Mouse (Mus musculus): ENCODE measurements around the gene Lrtm2. TPM values are rescaled to one million over a fixed set of nuclear protein-coding genes. Genes with fewer than 3 reads are reported as not detected.

The Lrtm2 gene
- total and polyA plus RNA-seq, 2 experiments: under 0.01 to 0.17 TPM

GRCm38 (mm10) chr6:119358020-119358571 is 27.5 kb upstream of the Lrtm2 start:
- Histone ChIP-seq H3K9ac (ENCODE audit: low read depth, low read length) (no peak overlapping the region), H3K4me3 (ENCODE audit: insufficient read depth, low read depth, low read length) (no peak overlapping the region), H3K4me1 (ENCODE audit: control insufficient read depth, insufficient read depth, low read length) (no peaks in the 10 kb centered on the region), H3K79me2 (ENCODE audit: control insufficient read depth, insufficient read depth, low read length) (no peaks in the 10 kb centered on the region), H3K27me3 (ENCODE audit: control insufficient read depth, insufficient read depth, low read length) (no peaks in the 10 kb centered on the region), H3K36me3 (ENCODE audit: control insufficient read depth, insufficient read depth, low read length) (peaks cover 90% of the 10 kb centered on the region), H3K27ac (replicated peaks; ENCODE audit: insufficient read depth, low read depth, low read length) (no peak overlapping the region)
- 72% methylated on average over 8 of the region's 8 CpGs for WGBS
- DNase-seq (ENCODE audit: extremely low read depth, low read depth, low spot score): peak; percentile 32
- TF ChIP-seq POLR2A (IDR thresholded peaks at IDR 0.05; ENCODE audit: extremely low read depth, insufficient read depth, low read length) (no peak), CTCF (IDR thresholded peaks at IDR 0.05; ENCODE audit: low read depth, low read length) (no peak)

- Histone ChIP-seq H3K9ac (ENCODE audit: low read depth, low read length) (no peak overlapping the region; the same call in 1 of the 2 replicates), H3K36me3 (ENCODE audit: control insufficient read depth, insufficient read depth, low read length) (peaks cover 41% of the 10 kb centered on the region), H3K27ac (replicated peaks; ENCODE audit: insufficient read depth, low read depth, low read length) (no peak overlapping the region), H3K4me1 (ENCODE audit: control insufficient read depth, insufficient read depth, low read length) (no peaks in the 10 kb centered on the region), H3K79me2 (ENCODE audit: control insufficient read depth, insufficient read depth, low read length) (no peaks in the 10 kb centered on the region), H3K27me3 (ENCODE audit: control insufficient read depth, insufficient read depth, low read length) (no peaks in the 10 kb centered on the region), H3K4me3 (ENCODE audit: insufficient read depth, low read depth, low read length) (no peak overlapping the region)
- WGBS: 79% methylated on average over 6 of the region's 6 CpGs
- TF ChIP-seq CTCF (IDR thresholded peaks at IDR 0.05; ENCODE audit: low read depth, low read length) (no peak), POLR2A (IDR thresholded peaks at IDR 0.05; ENCODE audit: extremely low read depth, insufficient read depth, low read length) (no peak)
- peak; percentile 33 for DNase-seq (ENCODE audit: extremely low read depth, low read depth, low spot score)
These were observed 21.9 kb upstream of the Lrtm2 start for GRCm38 (mm10) chr6:119352501-119352900.

- 29% methylated on average over 8 of the region's 8 CpGs for WGBS
- no peak for TF ChIP-seq POLR2A (IDR thresholded peaks at IDR 0.05; ENCODE audit: extremely low read depth, insufficient read depth, low read length)
- no peak for TF ChIP-seq CTCF (IDR thresholded peaks at IDR 0.05; ENCODE audit: low read depth, low read length)
These were observed 21.1 kb upstream of the Lrtm2 start for GRCm38 (mm10) chr6:119351656-119352055.

GRCm38 (mm10) chr6:119350703-119351198 is 20.2 kb upstream of the Lrtm2 start:
- no peak for TF ChIP-seq POLR2A (IDR thresholded peaks at IDR 0.05; ENCODE audit: extremely low read depth, insufficient read depth, low read length)
- no peak for TF ChIP-seq CTCF (IDR thresholded peaks at IDR 0.05; ENCODE audit: low read depth, low read length)
- peak; percentile 35 for DNase-seq (ENCODE audit: extremely low read depth, low read depth, low spot score)
- Histone ChIP-seq H3K4me1 (ENCODE audit: control insufficient read depth, insufficient read depth, low read length) (no peaks in the 10 kb centered on the region), H3K27ac (replicated peaks; ENCODE audit: insufficient read depth, low read depth, low read length) (no peak overlapping the region), H3K4me3 (ENCODE audit: insufficient read depth, low read depth, low read length) (no peak overlapping the region), H3K9ac (ENCODE audit: low read depth, low read length) (no peak overlapping the region), H3K36me3 (ENCODE audit: control insufficient read depth, insufficient read depth, low read length) (peaks cover 25% of the 10 kb centered on the region), H3K27me3 (ENCODE audit: control insufficient read depth, insufficient read depth, low read length) (no peaks in the 10 kb centered on the region), H3K79me2 (ENCODE audit: control insufficient read depth, insufficient read depth, low read length) (no peaks in the 10 kb centered on the region)
- WGBS: 57% methylated on average over 9 of the region's 9 CpGs

More at GRCm38 (mm10) chr6:119351656-119352055, 21.1 kb upstream of the Lrtm2 start:
- H3K4me1 ChIP-seq (ENCODE audit: control insufficient read depth, insufficient read depth, low read length): no peaks in the 10 kb centered on the region
- H3K4me3 ChIP-seq (ENCODE audit: insufficient read depth, low read depth, low read length): no peak overlapping the region
- H3K27ac ChIP-seq (replicated peaks; ENCODE audit: insufficient read depth, low read depth, low read length): no peak overlapping the region
- no peaks in the 10 kb centered on the region for H3K79me2 ChIP-seq (ENCODE audit: control insufficient read depth, insufficient read depth, low read length)
- DNase-seq (ENCODE audit: extremely low read depth, low read depth, low spot score): peak; percentile 55
- no peak overlapping the region for H3K9ac ChIP-seq (ENCODE audit: low read depth, low read length)
- no peaks in the 10 kb centered on the region for H3K27me3 ChIP-seq (ENCODE audit: control insufficient read depth, insufficient read depth, low read length)
- H3K36me3 ChIP-seq (ENCODE audit: control insufficient read depth, insufficient read depth, low read length): peaks cover 34% of the 10 kb centered on the region

GRCm38 (mm10) chr6:119348234-119348633 is 17.7 kb upstream of the Lrtm2 start:
- Histone ChIP-seq H3K79me2 (ENCODE audit: control insufficient read depth, insufficient read depth, low read length) (no peaks in the 10 kb centered on the region), H3K9ac (ENCODE audit: low read depth, low read length) (no peak overlapping the region), H3K36me3 (ENCODE audit: control insufficient read depth, insufficient read depth, low read length) (no peaks in the 10 kb centered on the region), H3K4me1 (ENCODE audit: control insufficient read depth, insufficient read depth, low read length) (no peaks in the 10 kb centered on the region), H3K4me3 (ENCODE audit: insufficient read depth, low read depth, low read length) (no peak overlapping the region), H3K27me3 (ENCODE audit: control insufficient read depth, insufficient read depth, low read length) (no peaks in the 10 kb centered on the region), H3K27ac (replicated peaks; ENCODE audit: insufficient read depth, low read depth, low read length) (no peak overlapping the region)
- peak; percentile 53 for DNase-seq (ENCODE audit: extremely low read depth, low read depth, low spot score)
- 4% methylated on average over 1 of the region's 1 CpGs for WGBS
- no peak for TF ChIP-seq POLR2A (IDR thresholded peaks at IDR 0.05; ENCODE audit: extremely low read depth, insufficient read depth, low read length)
- peak; percentile 25 for TF ChIP-seq CTCF (IDR thresholded peaks at IDR 0.05; ENCODE audit: low read depth, low read length)

GRCm38 (mm10) chr6:119347813-119348212 is 17.2 kb upstream of the Lrtm2 start:
- no peaks in the 10 kb centered on the region for H3K4me1 ChIP-seq (ENCODE audit: control insufficient read depth, insufficient read depth, low read length)
- TF ChIP-seq CTCF (IDR thresholded peaks at IDR 0.05; ENCODE audit: low read depth, low read length) (no peak), POLR2A (IDR thresholded peaks at IDR 0.05; ENCODE audit: extremely low read depth, insufficient read depth, low read length) (no peak)
- H3K36me3 ChIP-seq (ENCODE audit: control insufficient read depth, insufficient read depth, low read length): no peaks in the 10 kb centered on the region
- H3K79me2 ChIP-seq (ENCODE audit: control insufficient read depth, insufficient read depth, low read length): no peaks in the 10 kb centered on the region
- H3K4me3 ChIP-seq (ENCODE audit: insufficient read depth, low read depth, low read length): no peak overlapping the region
- no peak for DNase-seq (ENCODE audit: extremely low read depth, low read depth, low spot score)
- H3K9ac ChIP-seq (ENCODE audit: low read depth, low read length): no peak overlapping the region
- H3K27ac ChIP-seq (replicated peaks; ENCODE audit: insufficient read depth, low read depth, low read length): no peak overlapping the region
- 48% methylated on average over 5 of the region's 5 CpGs for WGBS
- H3K27me3 ChIP-seq (ENCODE audit: control insufficient read depth, insufficient read depth, low read length): no peaks in the 10 kb centered on the region
